Mouse (Mus musculus) hindbrain, postnatal 0 days (tissue): ENCODE results near the gene Cryba2. TPM values are rescaled to one million over a fixed set of nuclear protein-coding genes. Genes with fewer than 3 reads are reported as not detected.
A peak's percentile ranks its signal among the peaks of the same experiment; 100 is the strongest.

Experiments used
- ATAC-seq: fragments of 200-750 bp; cut with Nextera tagmentation; 2 replicates; pipeline ENCODE4 v1.8.0; 2017; ENCODE audit warnings: mild to moderate bottlenecking, moderate TSS enrichment, moderate library complexity
- DNase-seq: peaks from one replicate; pipeline ENCODE4 v3.0.0-alpha.2; 2015; ENCODE audit warnings: low spot score
- H3K27ac ChIP-seq: fragments of 300-500 bp; sonication (generic); 2 replicates; pipeline ENCODE4 v1.5.1; 2014; ENCODE audit warnings: mild to moderate bottlenecking
- H3K27me3 ChIP-seq: fragments of 300-500 bp; sonication (generic); 2 replicates; pipeline ENCODE4 v1.6.1; 2014; ENCODE audit warnings: low read length, mixed read lengths; ENCODE audit not compliant: insufficient read depth
- H3K36me3 ChIP-seq: fragments of 300-500 bp; sonication (generic); 2 replicates; pipeline ENCODE4 v1.6.1; 2014; ENCODE audit warnings: low read length, mixed read lengths; ENCODE audit not compliant: insufficient read depth
- H3K4me1 ChIP-seq: fragments of 300-500 bp; sonication (generic); 2 replicates; pipeline ENCODE4 v1.6.1; 2014; ENCODE audit warnings: antibody characterized with exemption, low read length, mixed read lengths; ENCODE audit not compliant: insufficient read depth
- H3K4me2 ChIP-seq: fragments of 300-500 bp; sonication (generic); 2 replicates; pipeline ENCODE4 v1.6.1; 2014; ENCODE audit warnings: low read depth, mild to moderate bottlenecking, low read length, moderate library complexity, mixed read lengths
- H3K4me3 ChIP-seq: fragments of 300-500 bp; sonication (generic); 2 replicates; pipeline ENCODE4 v1.5.1; 2014; ENCODE audit warnings: low read length
- H3K9ac ChIP-seq: fragments of 300-500 bp; sonication (generic); replicated peaks from 2 replicates; pipeline ENCODE4 v1.6.1; 2014; ENCODE audit warnings: mild to moderate bottlenecking, low read length, moderate library complexity, mixed read lengths
- H3K9me3 ChIP-seq: fragments of 300-500 bp; sonication (generic); 2 replicates; pipeline ENCODE4 v1.6.1; 2016; ENCODE audit warnings: low read length, mixed read lengths
- CTCF ChIP-seq: IDR thresholded peaks from 2 replicates; pipeline ENCODE4 v1.5.1; 2016; ENCODE audit warnings: antibody characterized with exemption, control low read depth, low read depth
- WGBS: fragments of 180-500 bp; shearing (Covaris S2); extraction: QIAGEN DNeasy Blood & Tissue Kit; methylation state at CpG from one replicate; pipeline ENCODE4 v1.1.7; 2014; 5-methylcytosine and 5-hydroxymethylcytosine counted together
- polyA plus RNA-seq: library from polyadenylated mRNA; unstranded; fragments of >200 nt; fragmentation: Nextera tagmentation; extraction: Ambion mirVana; gene quantifications from 2 replicates; pipeline ENCODE4 v1.2.1, GENCODE M21; 2015
- total RNA-seq: library from RNA; depleted of rRNA; stranded (reverse); fragments of >200 nt; gene quantifications from 2 replicates; pipeline ENCODE4 v1.2.3, GENCODE M21; 2014

Gene Cryba2
- total and polyA plus RNA-seq, 2 experiments from 2014 or later: 1.6 TPM; not detected in 1

DNA sequence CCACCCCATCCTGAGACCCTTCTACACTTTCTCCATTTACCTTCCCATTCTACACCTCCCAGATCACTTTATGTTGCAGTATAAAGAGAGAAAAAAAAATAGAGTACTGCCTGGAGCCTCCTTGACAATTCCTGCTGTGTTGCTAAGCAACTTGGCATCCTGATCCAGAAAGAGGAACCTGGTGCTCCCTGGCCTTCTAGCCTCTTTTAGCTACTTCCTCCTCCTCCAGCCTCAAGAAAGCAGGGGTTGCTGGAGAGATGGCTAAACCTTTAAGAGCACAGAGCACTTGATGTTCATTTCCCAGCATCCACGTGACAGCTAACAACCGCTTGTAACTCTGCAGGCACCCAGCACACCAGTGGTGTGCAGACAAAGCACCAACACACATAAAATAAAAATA lies 20.7 kb downstream of the Cryba2 start:
- Histone ChIP-seq H3K4me3 (no peak overlapping the region), H3K27ac (no peak overlapping the region), H3K9me3 (no peaks in the 10 kb centered on the region), H3K36me3 (no peaks in the 10 kb centered on the region), H3K9ac (no peak overlapping the region), H3K27me3 (no peaks in the 10 kb centered on the region), H3K4me2 (no peak overlapping the region), H3K4me1 (no peaks in the 10 kb centered on the region)
- WGBS: 37% methylated on average over 2 of the region's 2 CpGs
- 0 out of 2 replicates have a peak, but pooled peaks have one; percentile 35 for ATAC-seq
- no peak for DNase-seq
- TF ChIP-seq CTCF: no peak

DNA sequence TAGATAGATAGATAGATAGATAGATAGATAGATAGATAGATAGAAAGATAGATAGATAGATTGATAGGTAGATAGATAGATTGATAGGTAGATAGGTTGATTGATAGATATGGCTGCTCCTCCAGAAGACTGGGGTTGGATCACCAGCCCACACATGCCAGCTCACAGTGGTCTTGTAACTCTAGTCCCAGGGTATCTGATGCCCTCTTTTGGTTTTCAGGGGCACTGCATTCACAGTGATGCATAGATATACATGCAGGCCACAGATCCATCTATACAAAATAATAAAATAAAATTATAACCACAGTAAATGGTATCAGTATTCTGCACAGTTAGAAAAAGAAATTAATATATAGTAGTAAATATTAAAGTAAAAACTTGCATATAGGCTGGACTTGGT lies 31.2 kb downstream of the Cryba2 start:
- ATAC-seq (no peak), DNase-seq (no peak)
- H3K4me2 ChIP-seq: no peak overlapping the region
- no peak overlapping the region for H3K9ac ChIP-seq
- H3K4me1 ChIP-seq: peaks cover 11% of the 10 kb centered on the region
- H3K9me3 ChIP-seq: no peaks in the 10 kb centered on the region
- H3K27ac ChIP-seq: no peak overlapping the region
- no peak overlapping the region for H3K4me3 ChIP-seq
- no peak for TF ChIP-seq CTCF
- H3K36me3 ChIP-seq: no peaks in the 10 kb centered on the region
- no peaks in the 10 kb centered on the region for H3K27me3 ChIP-seq

DNA sequence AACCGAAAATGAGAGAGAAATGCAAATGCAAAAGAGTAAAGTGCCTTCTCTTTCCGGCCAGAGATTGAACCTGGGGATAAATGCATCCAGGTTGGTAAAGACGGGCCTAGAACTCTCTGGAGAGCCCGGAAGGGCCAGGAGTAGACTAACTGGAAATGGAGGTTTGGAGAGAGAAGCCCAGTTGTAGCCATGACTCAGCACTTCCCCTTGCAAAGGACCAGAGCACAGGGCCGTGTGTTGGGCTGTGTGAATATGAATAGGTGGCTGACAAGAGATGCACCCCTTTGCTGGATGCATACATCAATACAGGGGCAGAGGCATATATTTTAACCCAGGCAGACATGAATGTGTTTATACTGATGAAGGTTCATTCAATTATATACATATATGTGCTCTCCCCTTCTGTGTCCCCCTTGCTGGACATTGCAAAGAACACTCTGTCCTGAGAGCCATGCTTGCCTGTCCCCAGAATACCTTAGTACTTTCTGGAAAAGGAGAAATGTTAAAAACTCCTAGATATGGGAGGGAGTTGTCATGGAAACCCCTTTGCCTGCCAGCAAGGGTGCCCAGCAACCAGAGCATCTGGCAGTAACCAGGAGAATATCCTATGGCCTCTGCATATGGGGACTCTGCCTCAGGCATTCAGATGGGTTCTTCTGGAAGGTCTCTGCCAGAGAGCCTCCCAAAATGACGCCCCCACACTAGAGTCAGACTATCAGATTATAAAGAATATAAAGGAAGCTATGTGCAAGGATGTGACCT lies 33.5 kb downstream of the Cryba2 start:
- Histone ChIP-seq H3K36me3 (no peaks in the 10 kb centered on the region), H3K4me2 (peak overlapping the region; percentile 85), H3K4me3 (peak overlapping the region; percentile 92), H3K9ac (peak overlapping the region; percentile 68; the same call in 1 of the 2 replicates), H3K27me3 (no peaks in the 10 kb centered on the region), H3K4me1 (peaks cover 11% of the 10 kb centered on the region), H3K27ac (peak overlapping the region; percentile 90), H3K9me3 (no peaks in the 10 kb centered on the region)
- ATAC-seq (no peak), DNase-seq (peak; percentile 40)
- TF ChIP-seq CTCF: no peak
- 33% methylated on average over 6 of the region's 6 CpGs for WGBS

DNA sequence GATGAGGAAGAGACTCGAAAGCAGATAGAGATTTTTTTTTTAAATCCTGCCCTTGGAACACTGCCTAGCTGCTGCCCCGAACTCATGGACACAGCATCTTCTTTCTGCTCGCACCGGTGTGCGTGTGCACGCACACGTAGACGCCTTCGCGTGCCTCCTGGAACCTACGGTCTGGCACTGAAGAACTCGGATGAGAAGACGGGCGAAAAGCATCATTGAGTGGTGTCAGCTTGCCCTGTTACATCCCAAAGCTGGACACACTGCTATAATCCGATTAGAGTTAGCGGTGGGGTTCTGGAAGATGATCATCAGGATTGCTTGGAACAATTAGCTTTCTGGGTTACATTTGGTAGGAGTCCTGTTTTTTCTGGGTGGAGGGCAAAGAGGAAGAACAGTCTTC lies 34.1 kb downstream of the Cryba2 start:
- H3K4me2 ChIP-seq: peak overlapping the region; percentile 85
- ATAC-seq: no peak
- peak overlapping the region; percentile 68 for H3K9ac ChIP-seq
- WGBS: 6% methylated on average over 16 of the region's 16 CpGs
- no peaks in the 10 kb centered on the region for H3K9me3 ChIP-seq
- peak overlapping the region; percentile 92 for H3K4me3 ChIP-seq
- peak overlapping the region; percentile 90 for H3K27ac ChIP-seq
- H3K36me3 ChIP-seq: no peaks in the 10 kb centered on the region
- TF ChIP-seq CTCF: no peak
- no peak for DNase-seq
- peaks cover 11% of the 10 kb centered on the region for H3K4me1 ChIP-seq
- H3K27me3 ChIP-seq: no peaks in the 10 kb centered on the region

DNA sequence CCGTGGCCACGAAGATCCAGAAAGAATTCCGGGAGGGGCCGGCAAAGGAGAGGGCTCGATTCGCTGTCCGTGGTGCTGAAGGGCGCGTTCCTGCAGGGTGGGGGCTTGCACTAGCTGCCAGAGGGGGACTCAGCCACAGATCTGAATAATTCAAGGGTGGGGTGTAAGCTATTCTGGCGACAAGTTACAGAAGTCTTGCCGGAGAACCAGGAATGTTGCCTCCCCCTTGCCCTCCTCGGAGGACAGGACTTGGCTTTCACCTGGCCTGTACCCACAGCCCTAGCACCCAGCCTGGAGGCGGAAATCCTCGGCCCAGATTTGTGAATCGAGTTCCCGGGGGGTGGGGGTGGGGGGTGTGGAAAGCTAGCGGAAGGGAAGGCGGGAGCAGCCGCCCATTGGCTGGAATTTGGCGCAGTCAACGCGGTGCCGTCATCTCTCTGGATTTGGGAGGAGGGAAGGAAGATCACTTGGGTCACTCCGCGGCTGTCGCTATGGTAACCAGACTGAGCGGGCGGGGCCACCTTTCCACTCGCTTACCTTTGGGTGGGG lies 34.7 kb downstream of the Cryba2 start:
- ATAC-seq: peak; percentile 82
- Histone ChIP-seq H3K4me3 (peak overlapping the region; percentile 92), H3K36me3 (no peaks in the 10 kb centered on the region), H3K4me1 (peaks cover 11% of the 10 kb centered on the region), H3K27ac (peak overlapping the region; percentile 90), H3K4me2 (peak overlapping the region; percentile 85), H3K27me3 (no peaks in the 10 kb centered on the region), H3K9ac (peak overlapping the region; percentile 68), H3K9me3 (no peaks in the 10 kb centered on the region)
- WGBS: 0% methylated on average over 29 of the region's 29 CpGs
- DNase-seq: peak; percentile 96
- TF ChIP-seq CTCF: no peak

DNA sequence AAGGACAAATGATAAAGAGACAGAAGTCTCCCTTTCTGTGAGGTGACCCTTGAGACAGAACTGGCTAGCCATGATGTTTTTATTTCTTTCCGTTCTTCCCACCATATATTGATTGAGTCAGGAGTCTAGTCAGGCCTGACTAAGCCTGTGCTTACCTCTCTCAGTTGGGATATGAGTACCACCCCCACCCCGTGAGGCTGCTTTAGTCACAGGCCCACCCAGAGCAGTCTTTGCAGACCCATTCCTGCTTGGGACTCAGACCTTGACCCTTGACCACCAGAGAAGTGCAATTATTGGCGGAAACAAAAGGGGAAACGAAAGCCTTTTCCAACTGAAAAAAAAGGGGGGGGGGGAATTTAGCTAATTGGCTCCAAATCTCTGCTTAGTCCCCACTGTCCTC lies 35.3 kb downstream of the Cryba2 start:
- Histone ChIP-seq H3K9ac (peak overlapping the region; percentile 68), H3K4me1 (peaks cover 11% of the 10 kb centered on the region), H3K36me3 (no peaks in the 10 kb centered on the region), H3K4me2 (peak overlapping the region; percentile 85), H3K9me3 (no peaks in the 10 kb centered on the region), H3K27ac (peak overlapping the region; percentile 90), H3K4me3 (peak overlapping the region; percentile 92), H3K27me3 (no peaks in the 10 kb centered on the region)
- no peak for TF ChIP-seq CTCF
- no peak for ATAC-seq
- 5% methylated on average over 4 of the region's 4 CpGs for WGBS
- no peak for DNase-seq

DNA sequence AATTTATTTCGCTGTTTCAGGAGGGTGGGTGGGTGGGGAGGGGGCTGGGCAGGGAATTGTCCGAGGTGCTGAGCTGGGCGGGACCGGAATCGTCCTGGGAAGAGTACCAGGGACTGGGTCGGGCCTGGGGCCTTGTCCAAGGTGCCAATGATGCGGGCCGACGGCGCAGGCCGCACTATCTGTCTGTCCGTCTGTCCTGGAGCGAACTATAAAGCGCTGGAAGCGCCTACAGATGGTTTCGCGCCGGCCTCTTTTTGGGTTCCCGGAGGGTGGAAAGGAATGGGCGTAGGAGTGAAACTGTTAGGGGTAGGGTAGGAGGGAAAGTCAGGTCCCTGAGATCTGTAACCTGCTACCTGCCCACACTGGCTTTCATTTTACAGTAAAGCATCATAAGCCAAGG lies 35.7 kb downstream of the Cryba2 start:
- 7% methylated on average over 20 of the region's 20 CpGs for WGBS
- ATAC-seq (no peak), DNase-seq (no peak)
- Histone ChIP-seq H3K36me3 (no peaks in the 10 kb centered on the region), H3K27me3 (no peaks in the 10 kb centered on the region), H3K4me3 (peak overlapping the region; percentile 92), H3K4me2 (peak overlapping the region; percentile 85), H3K4me1 (peaks cover 11% of the 10 kb centered on the region), H3K9ac (peak overlapping the region; percentile 95; the same call in 1 of the 2 replicates), H3K9me3 (no peaks in the 10 kb centered on the region), H3K27ac (peak overlapping the region; percentile 90)
- TF ChIP-seq CTCF: no peak
